ENCODE assay signal across 1 mouse cellular context in genomic region chr5:115163563-115163962, GRCm38 (mm10).
A peak's percentile ranks its signal among the peaks of the same experiment; 100 is the strongest.
TF ChIP-seq lines count a peak whose summit lies in the region.

No protein-coding gene starts in this region.

TF ChIP-seq in CH12.LX, 34 proteins besides CTCF, POLR2A, EP300 and RAD21:
- TF ChIP-seq HCFC1 (IDR thresholded peaks at IDR 0.05; ENCODE audit: low read depth, low read length) (no peak), SMC3 (IDR thresholded peaks at IDR 0.05; ENCODE audit: low read depth, low read length) (peak; percentile 56), NRF1 (IDR thresholded peaks at IDR 0.05; ENCODE audit: low read depth, low read length) (peak; percentile 64)
TF ChIP-seq in CH12.LX: peak in this region for 2.
